Comparison of ENCODE assay signal across 8 mouse cellular contexts in the genomic region with DNA sequence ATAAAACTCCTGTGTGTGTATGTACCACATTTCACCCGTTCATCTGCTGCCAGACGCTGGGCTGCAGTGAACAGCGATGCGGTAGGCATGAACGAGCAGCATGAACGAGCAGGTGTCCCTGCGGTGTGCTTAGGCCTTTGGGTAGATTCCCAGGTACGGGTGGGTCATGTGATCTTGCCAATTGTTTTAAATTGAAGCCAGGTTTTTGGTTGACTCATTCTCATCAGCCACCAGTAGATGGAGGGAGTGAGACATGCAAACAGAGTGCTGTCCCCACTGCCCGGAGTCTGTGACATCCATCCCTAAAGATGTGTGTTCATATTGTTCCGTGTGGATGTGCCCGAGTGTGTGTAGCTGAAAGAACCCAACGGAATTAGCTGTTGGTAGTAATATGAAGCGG.
A peak's percentile ranks its signal among the peaks of the same experiment; 100 is the strongest.
DNase-seq lines count a peak whose midpoint lies in the region; ATAC-seq lines count a peak whose summit lies in the region.

No protein-coding gene starts in this region.

- H3K27me3 ChIP-seq in heart, embryonic 12.5 days (replicated peaks): no peaks in the 10 kb centered on the region
- no peaks in the 10 kb centered on the region; the same call in 1 of the 2 replicates for H3K27me3 ChIP-seq in embryonic facial prominence, embryonic 10.5 days (replicated peaks; ENCODE audit: low read depth, poor library complexity, severe bottlenecking)

- no peak for ATAC-seq in heart, embryonic 12.5 days (ENCODE audit: insufficient number of reproducible peaks, low FRiP score)

- H3K4me1 ChIP-seq in heart, embryonic 12.5 days (replicated peaks): peaks cover 47% of the 10 kb centered on the region
- peaks cover 61% of the 10 kb centered on the region for H3K4me1 ChIP-seq in embryonic facial prominence, embryonic 10.5 days

- WGBS in heart, embryonic 12.5 days: 51% methylated on average over 13 of the region's 13 CpGs
- WGBS in embryonic facial prominence, embryonic 10.5 days: 51% methylated on average over 13 of the region's 13 CpGs

- no peak overlapping the region for H3K4me2 ChIP-seq in heart, embryonic 12.5 days

- no peaks in the 10 kb centered on the region for H3K9me3 ChIP-seq in heart, embryonic 12.5 days (replicated peaks)
- no peaks in the 10 kb centered on the region for H3K9me3 ChIP-seq in embryonic facial prominence, embryonic 10.5 days

- intact Hi-C loops in left cerebral cortex, postnatal 36 days (cut with DNase I): loop anchor here (1.0 to 10.0 kb wide), 4 partner anchors 56 to 781 kb away; no protein-coding TSS in a partner anchor

- no peaks in the 10 kb centered on the region for H3K36me3 ChIP-seq in heart, embryonic 12.5 days
- H3K36me3 ChIP-seq in embryonic facial prominence, embryonic 10.5 days (replicated peaks): no peaks in the 10 kb centered on the region

- H3K4me3 ChIP-seq in heart, embryonic 12.5 days: no peak overlapping the region
- H3K4me3 ChIP-seq in embryonic facial prominence, embryonic 10.5 days: no peak overlapping the region

- DNase-seq in heart, adult 8-10 months (ENCODE audit: low spot score): peak; percentile 75
- peak; percentile 78 for DNase-seq in R1 (ENCODE audit: low read depth, low spot score)
- DNase-seq in embryonic facial prominence, embryonic 10.5 days (ENCODE audit: low spot score): peak; percentile 47
- DNase-seq in induced T-regulatory cell, adult 2 months (ENCODE audit: low read depth): peak; percentile 2
- DNase-seq in left cerebral cortex, postnatal 36 days (ENCODE audit: low spot score in 2 of 2): peak; percentile 28 to 37
- peak; percentile 73 for DNase-seq in retina, embryonic 14.5 days (ENCODE audit: low spot score)
- no peak for DNase-seq in natural killer cell, adult 2 months (ENCODE audit: low spot score in 2 of 2)

- H3K9ac ChIP-seq in heart, embryonic 12.5 days: no peak overlapping the region

- H3K27ac ChIP-seq in heart, embryonic 12.5 days (ENCODE audit: poor library complexity, severe bottlenecking): no peak overlapping the region
- no peak overlapping the region for H3K27ac ChIP-seq in embryonic facial prominence, embryonic 10.5 days (replicated peaks)

Comparison
In these comparisons a context has a peak if more than half of its experiments do, and no peak if none do; other contexts are left out.
1. DNase-seq: peak in heart, adult 8-10 months (single experiment), R1 (single experiment), embryonic facial prominence, embryonic 10.5 days (single experiment), induced T-regulatory cell, adult 2 months (single experiment), left cerebral cortex, postnatal 36 days (2 of 2) and retina, embryonic 14.5 days (single experiment); none in natural killer cell, adult 2 months (0 of 2).